Mouse (Mus musculus) embryonic facial prominence, embryonic 14.5 days (tissue): Measurements from ENCODE around the gene Fbxo42. TPM values are rescaled to one million over a fixed set of nuclear protein-coding genes. Genes with fewer than 3 reads are reported as not detected.
A peak's percentile ranks its signal among the peaks of the same experiment; 100 is the strongest.

Source experiments
- ATAC-seq: fragments of 200-750 bp; cut with Nextera tagmentation; 2 replicates; pipeline ENCODE4 v1.8.0; 2017; ENCODE audit warnings: low read depth, moderate number of reproducible peaks, moderate TSS enrichment
- DNase-seq: peaks from one replicate; pipeline ENCODE4 v3.0.0-alpha.2; 2015; ENCODE audit warnings: low spot score
- H3K27ac ChIP-seq: fragments of 300-500 bp; sonication (generic); replicated peaks from 2 replicates; pipeline ENCODE4 v1.5.1; 2014; ENCODE audit warnings: low read depth, mild to moderate bottlenecking, low read length, moderate library complexity
- H3K27me3 ChIP-seq: fragments of 300-500 bp; sonication (generic); replicated peaks from 2 replicates; pipeline ENCODE4 v1.6.1; 2014; ENCODE audit warnings: low read length; ENCODE audit not compliant: control insufficient read depth, insufficient read depth
- H3K36me3 ChIP-seq: fragments of 300-500 bp; sonication (generic); 2 replicates; pipeline ENCODE4 v1.6.1; 2014; ENCODE audit warnings: low read length, mixed read lengths; ENCODE audit not compliant: control insufficient read depth, insufficient read depth
- H3K4me1 ChIP-seq: fragments of 300-500 bp; sonication (generic); 2 replicates; pipeline ENCODE4 v1.6.1; 2014; ENCODE audit warnings: antibody characterized with exemption, low read length; ENCODE audit not compliant: control insufficient read depth, insufficient read depth
- H3K4me2 ChIP-seq: fragments of 300-500 bp; sonication (generic); 2 replicates; pipeline ENCODE4 v1.6.1; 2014; ENCODE audit warnings: low read depth, mild to moderate bottlenecking, low read length, moderate library complexity, mixed read lengths
- H3K4me3 ChIP-seq: fragments of 300-500 bp; sonication (generic); 2 replicates; pipeline ENCODE4 v1.5.1; 2014; ENCODE audit warnings: low read depth, mild to moderate bottlenecking, low read length
- H3K9ac ChIP-seq: fragments of 300-500 bp; sonication (generic); 2 replicates; pipeline ENCODE4 v1.6.1; 2014; ENCODE audit warnings: low read depth, mild to moderate bottlenecking, low read length, moderate library complexity, mixed read lengths
- H3K9me3 ChIP-seq: fragments of 300-500 bp; sonication (generic); 2 replicates; pipeline ENCODE4 v1.6.1; 2016; ENCODE audit warnings: low read length; ENCODE audit not compliant: control insufficient read depth
- WGBS: fragments of 180-500 bp; shearing (Covaris S2); extraction: QIAGEN DNeasy Blood & Tissue Kit; methylation state at CpG from one replicate; pipeline ENCODE4 v1.1.7; 2014; 5-methylcytosine and 5-hydroxymethylcytosine counted together
- polyA plus RNA-seq: library from polyadenylated mRNA; unstranded; fragments of >200 nt; fragmentation: Nextera tagmentation; extraction: Ambion mirVana; gene quantifications from 2 replicates; pipeline ENCODE4 v1.2.1, GENCODE M21; 2014

The Fbxo42 gene
- polyA plus RNA-seq, 1 experiment from 2014 or later, result 22.7 TPM

- H3K27ac ChIP-seq, result no peak overlapping the region
- no peaks in the 10 kb centered on the region for H3K27me3 ChIP-seq
- WGBS, result 71% methylated on average over 2 of the region's 2 CpGs
- no peaks in the 10 kb centered on the region for H3K9me3 ChIP-seq
- no peak overlapping the region for H3K4me2 ChIP-seq
- no peak overlapping the region for H3K9ac ChIP-seq
- DNase-seq (no peak), ATAC-seq (no peak)
- no peak overlapping the region for H3K4me3 ChIP-seq
- H3K4me1 ChIP-seq, result no peaks in the 10 kb centered on the region
- H3K36me3 ChIP-seq, result 0 out of 2 replicates have a peak, but pooled peaks cover 9% of the 10 kb centered on the region
Observed at GRCm38 (mm10) chr4:141221848-141222247, 74.1 kb downstream of the Fbxo42 start.

- WGBS, result 83% methylated on average over 5 of the region's 5 CpGs
- no peak overlapping the region for H3K4me3 ChIP-seq
- H3K4me2 ChIP-seq, result no peak overlapping the region
- H3K27ac ChIP-seq, result no peak overlapping the region
- H3K9me3 ChIP-seq, result no peaks in the 10 kb centered on the region
- DNase-seq (no peak), ATAC-seq (no peak)
- no peak overlapping the region for H3K9ac ChIP-seq
- H3K27me3 ChIP-seq, result no peaks in the 10 kb centered on the region
- H3K36me3 ChIP-seq, result 0 out of 2 replicates have a peak, but pooled peaks cover 9% of the 10 kb centered on the region
- H3K4me1 ChIP-seq, result no peaks in the 10 kb centered on the region
Observed at GRCm38 (mm10) chr4:141222752-141223151, 75.0 kb downstream of the Fbxo42 start.

DNA sequence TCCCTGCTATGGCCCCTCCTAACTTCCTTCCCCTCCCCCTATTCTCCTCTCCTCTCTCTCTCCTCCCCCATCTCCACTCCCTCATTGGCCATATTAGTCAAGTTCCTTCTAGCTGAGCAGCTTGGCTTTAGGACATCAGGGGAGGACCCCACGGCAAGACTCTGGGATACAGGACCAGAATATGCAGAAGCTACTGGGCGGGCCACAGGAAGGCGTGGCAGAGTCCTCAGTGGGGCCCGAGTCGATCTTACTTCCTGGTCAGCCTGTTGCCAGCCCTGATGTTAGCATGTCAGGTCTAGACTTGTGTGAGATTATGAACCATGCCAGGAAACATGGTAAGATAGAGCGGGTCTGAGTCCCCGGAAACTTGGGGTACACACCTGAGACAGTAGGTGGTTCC is 81.0 kb downstream of the Fbxo42 start:
- Histone ChIP-seq H3K27ac (no peak overlapping the region), H3K9ac (no peak overlapping the region), H3K4me2 (no peak overlapping the region), H3K4me1 (no peaks in the 10 kb centered on the region), H3K27me3 (no peaks in the 10 kb centered on the region), H3K4me3 (no peak overlapping the region), H3K9me3 (no peaks in the 10 kb centered on the region), H3K36me3 (no peaks in the 10 kb centered on the region)
- DNase-seq (no peak), ATAC-seq (no peak)
- 75% methylated on average over 7 of the region's 7 CpGs for WGBS

- no peak overlapping the region for H3K9ac ChIP-seq
- H3K4me1 ChIP-seq, result no peaks in the 10 kb centered on the region
- H3K36me3 ChIP-seq, result no peaks in the 10 kb centered on the region
- H3K4me2 ChIP-seq, result no peak overlapping the region
- no peak for ATAC-seq
- H3K9me3 ChIP-seq, result no peaks in the 10 kb centered on the region
- 89% methylated on average over 4 of the region's 4 CpGs for WGBS
- H3K27ac ChIP-seq, result no peak overlapping the region
- H3K27me3 ChIP-seq, result peaks cover 8% of the 10 kb centered on the region
- DNase-seq, result no peak
- no peak overlapping the region for H3K4me3 ChIP-seq
Observed at GRCm38 (mm10) chr4:141233196-141233595, 85.5 kb downstream of the Fbxo42 start.

- Histone ChIP-seq H3K4me3 (no peak overlapping the region), H3K9me3 (no peaks in the 10 kb centered on the region), H3K4me2 (no peak overlapping the region), H3K9ac (no peak overlapping the region), H3K36me3 (no peaks in the 10 kb centered on the region), H3K4me1 (peaks cover 13% of the 10 kb centered on the region), H3K27ac (no peak overlapping the region), H3K27me3 (peaks cover 21% of the 10 kb centered on the region)
- ATAC-seq (no peak), DNase-seq (no peak)
- WGBS, result 61% methylated on average over 5 of the region's 6 CpGs
Observed at GRCm38 (mm10) chr4:141235537-141236111, 87.9 kb downstream of the Fbxo42 start.

GRCm38 (mm10) chr4:141236856-141237255 is 89.1 kb downstream of the Fbxo42 start:
- Histone ChIP-seq H3K27ac (no peak overlapping the region), H3K4me2 (no peak overlapping the region), H3K4me1 (peaks cover 25% of the 10 kb centered on the region), H3K27me3 (peaks cover 32% of the 10 kb centered on the region), H3K4me3 (no peak overlapping the region), H3K9me3 (no peaks in the 10 kb centered on the region), H3K9ac (no peak overlapping the region), H3K36me3 (no peaks in the 10 kb centered on the region)
- ATAC-seq (no peak), DNase-seq (no peak)
- WGBS, result 68% methylated on average over 3 of the region's 3 CpGs

DNA sequence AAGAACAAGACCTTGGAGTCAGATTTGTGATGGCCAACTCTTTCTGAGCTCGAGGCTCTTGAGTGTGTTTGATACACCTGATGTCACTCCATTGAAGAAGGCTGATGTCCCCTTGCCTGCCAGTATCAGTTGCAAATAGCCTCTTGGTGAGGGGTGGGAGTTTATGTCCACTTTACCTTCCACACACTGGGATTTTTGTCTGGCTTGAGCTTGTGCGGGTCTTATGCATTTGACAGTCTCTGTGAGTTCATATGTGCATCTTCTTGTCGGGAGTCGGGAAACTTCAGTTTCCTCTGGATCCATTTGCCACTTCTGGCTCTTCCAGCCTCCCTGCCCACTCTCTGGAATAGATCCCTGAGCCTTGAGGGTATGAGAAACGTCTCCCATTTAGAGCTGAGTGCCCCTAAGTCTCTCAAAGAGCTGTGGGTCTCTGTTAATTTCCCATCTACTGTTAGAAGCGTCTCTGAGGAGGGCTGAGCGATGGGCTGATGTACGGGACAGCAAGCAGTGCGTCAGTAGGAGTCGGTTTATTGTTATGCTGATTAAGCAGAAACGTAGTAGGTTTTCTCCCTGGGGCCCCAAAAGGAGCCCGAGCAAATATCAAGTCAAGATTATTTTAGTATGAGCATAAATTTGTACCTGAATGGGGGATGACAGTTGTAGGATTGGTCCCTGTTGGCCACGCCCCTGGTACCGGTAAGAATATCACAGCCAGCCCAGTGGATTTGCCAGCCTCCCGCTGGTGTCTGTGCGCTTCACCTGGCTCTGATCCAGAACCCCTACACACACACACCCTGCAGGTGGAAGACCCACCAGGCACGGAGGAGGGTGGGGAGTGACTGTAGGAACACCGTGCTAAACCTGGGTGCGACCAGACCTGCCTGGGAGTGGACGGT is 91.0 kb downstream of the Fbxo42 start:
- no peak for DNase-seq
- Histone ChIP-seq H3K4me3 (peak overlapping the region; percentile 44), H3K4me2 (peak overlapping the region; percentile 74), H3K4me1 (peaks cover 33% of the 10 kb centered on the region), H3K27me3 (peaks cover 37% of the 10 kb centered on the region), H3K27ac (no peak overlapping the region), H3K36me3 (no peaks in the 10 kb centered on the region), H3K9me3 (no peaks in the 10 kb centered on the region), H3K9ac (peak overlapping the region; percentile 56)
- 4% methylated on average over 20 of the region's 20 CpGs for WGBS
- ATAC-seq, result no peak

DNA sequence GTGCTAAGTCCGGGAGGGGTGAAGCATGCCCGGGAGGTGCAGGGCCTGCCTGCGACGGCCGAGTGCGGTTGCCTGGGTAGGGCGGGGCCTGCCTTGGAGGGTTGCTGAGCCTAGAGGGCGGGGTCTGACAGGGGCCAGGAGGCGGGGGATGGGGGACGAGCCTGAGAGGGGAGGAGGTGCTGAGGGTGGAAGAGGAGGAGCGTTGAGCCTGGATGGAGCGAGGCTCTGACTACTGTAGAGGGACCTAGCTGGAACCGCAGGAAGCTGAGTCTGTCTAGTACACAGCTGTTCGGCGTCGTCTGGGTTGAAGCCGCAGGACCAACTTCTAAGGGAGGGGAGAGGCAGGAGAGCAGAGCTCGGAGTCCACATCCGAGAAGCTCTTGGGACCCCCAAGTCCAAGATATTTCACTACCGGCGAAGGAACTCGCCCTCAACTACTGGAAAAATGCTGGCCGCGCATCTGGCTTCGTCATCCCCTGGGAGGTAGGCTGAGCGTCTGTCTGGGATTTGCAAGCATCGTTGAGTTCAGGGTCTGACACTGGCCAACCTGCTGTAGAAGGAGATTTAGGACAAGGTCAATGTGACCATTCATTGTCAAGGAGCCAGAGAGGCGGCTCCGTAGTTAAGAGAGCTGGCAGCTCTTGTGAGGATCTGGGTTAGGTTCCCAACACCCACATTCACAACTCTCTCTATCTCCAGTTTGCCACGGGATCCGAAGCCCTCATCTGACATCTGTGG is 91.8 kb downstream of the Fbxo42 start, which contains the start of gene Arhgef19:
TSS of gene Arhgef19 (plus strand) at position 112 of the 738 bp plus-strand sequence.
- H3K4me1 ChIP-seq, result peaks cover 33% of the 10 kb centered on the region
- no peaks in the 10 kb centered on the region for H3K9me3 ChIP-seq
- H3K27ac ChIP-seq, result no peak within 1 kb of the TSS
- peak within 1 kb of the TSS; percentile 44 for H3K4me3 ChIP-seq
- H3K4me2 ChIP-seq, result peak within 1 kb of the TSS; percentile 74
- H3K9ac ChIP-seq, result peak within 1 kb of the TSS; percentile 56
- 1% methylated on average over 30 of the region's 31 CpGs for WGBS
- DNase-seq, result peak; percentile 95
- no peaks in the 10 kb centered on the region for H3K36me3 ChIP-seq
- peak; percentile 91 for ATAC-seq
- H3K27me3 ChIP-seq, result peaks cover 37% of the 10 kb centered on the region
